Mouse (Mus musculus) hindbrain, embryonic 16.5 days (tissue): ENCODE measurements at regions not wholly inside any gene's neighbourhood (a gene's known extent, or its start where the extent isn't known, plus 50 kb on each side); places are given as distances from the start of the nearest gene placed in this dataset.
A peak's percentile ranks its signal among the peaks of the same experiment; 100 is the strongest.

Experiments
- ATAC-seq: fragments of 200-750 bp; cut with Nextera tagmentation; 2 replicates; pipeline ENCODE4 v1.8.0; 2017; ENCODE audit warnings: moderate TSS enrichment, moderate library complexity
- H3K27ac ChIP-seq: fragments of 300-500 bp; sonication (generic); 2 replicates; pipeline ENCODE4 v1.5.1; 2014; ENCODE audit warnings: low read depth, mild to moderate bottlenecking, control low read depth, low read length, moderate library complexity
- H3K27me3 ChIP-seq: fragments of 300-500 bp; sonication (generic); replicated peaks from 2 replicates; pipeline ENCODE4 v1.6.1; 2014; ENCODE audit warnings: low read length; ENCODE audit not compliant: control insufficient read depth, insufficient read depth
- H3K36me3 ChIP-seq: fragments of 300-500 bp; sonication (generic); 2 replicates; pipeline ENCODE4 v1.6.1; 2014; ENCODE audit warnings: mild to moderate bottlenecking, low read length, moderate library complexity, mixed read lengths; ENCODE audit not compliant: control insufficient read depth, insufficient read depth
- H3K4me1 ChIP-seq: fragments of 300-500 bp; sonication (generic); 2 replicates; pipeline ENCODE4 v1.6.1; 2014; ENCODE audit warnings: low read depth, low read length; ENCODE audit not compliant: control insufficient read depth, insufficient read depth
- H3K4me2 ChIP-seq: fragments of 300-500 bp; sonication (generic); 2 replicates; pipeline ENCODE4 v1.6.1; 2014; ENCODE audit warnings: mild to moderate bottlenecking, low read length, control low read depth, moderate library complexity
- H3K4me3 ChIP-seq: fragments of 300-500 bp; sonication (generic); 2 replicates; pipeline ENCODE4 v1.5.1; 2014; ENCODE audit warnings: mild to moderate bottlenecking, low read length, control low read depth, moderate library complexity
- H3K9ac ChIP-seq: fragments of 300-500 bp; sonication (generic); 2 replicates; pipeline ENCODE4 v1.6.1; 2014; ENCODE audit warnings: low read depth, mild to moderate bottlenecking, control low read depth, low read length, moderate library complexity
- H3K9me3 ChIP-seq: fragments of 300-500 bp; sonication (generic); 2 replicates; pipeline ENCODE4 v1.6.1; 2014; ENCODE audit warnings: mild to moderate bottlenecking, low read length, moderate library complexity; ENCODE audit not compliant: control insufficient read depth
- WGBS: fragments of 180-500 bp; shearing (Covaris S2); extraction: QIAGEN DNeasy Blood & Tissue Kit; methylation state at CpG from one replicate; pipeline ENCODE4 v1.1.7; 2014; 5-methylcytosine and 5-hydroxymethylcytosine counted together

DNA sequence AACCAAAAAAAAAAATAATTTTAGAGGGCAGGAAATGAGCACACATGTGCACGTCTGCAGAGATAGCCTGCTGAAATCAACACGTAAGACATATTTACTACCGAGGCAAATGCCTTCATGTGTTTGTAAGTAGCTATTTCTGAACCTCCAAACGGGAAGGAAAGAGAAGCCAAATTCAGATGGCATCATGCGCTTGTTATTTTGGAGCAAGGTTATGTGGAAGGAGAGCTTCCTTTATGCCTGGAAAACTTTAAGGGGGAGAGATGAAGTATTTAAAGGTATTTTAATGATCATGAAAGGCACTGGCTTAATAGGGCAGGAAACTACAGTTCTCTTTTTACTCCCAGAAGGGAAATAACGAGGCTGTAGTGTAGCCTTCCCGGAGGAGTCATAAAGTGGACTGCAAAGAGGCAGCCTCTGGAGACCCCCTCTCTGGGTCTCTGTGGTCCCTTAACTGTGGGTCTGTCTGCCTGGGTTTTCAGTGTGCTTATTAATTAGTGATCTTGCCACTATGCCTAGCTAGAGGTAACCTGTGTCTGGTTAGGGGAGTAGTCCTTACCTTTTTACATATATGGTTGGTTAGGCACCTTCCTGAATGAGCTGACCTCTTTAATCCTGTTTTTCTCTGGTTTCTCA is 672.4 kb downstream of the Bcl11a start:
- no peaks in the 10 kb centered on the region for H3K36me3 ChIP-seq
- 71% methylated on average over 7 of the region's 7 CpGs for WGBS
- H3K9ac ChIP-seq: no peak overlapping the region
- no peak for ATAC-seq
- H3K4me3 ChIP-seq: no peak overlapping the region
- H3K27me3 ChIP-seq: no peaks in the 10 kb centered on the region
- no peak overlapping the region for H3K27ac ChIP-seq
- no peaks in the 10 kb centered on the region for H3K4me1 ChIP-seq
- H3K4me2 ChIP-seq: no peak overlapping the region
- no peaks in the 10 kb centered on the region for H3K9me3 ChIP-seq

DNA sequence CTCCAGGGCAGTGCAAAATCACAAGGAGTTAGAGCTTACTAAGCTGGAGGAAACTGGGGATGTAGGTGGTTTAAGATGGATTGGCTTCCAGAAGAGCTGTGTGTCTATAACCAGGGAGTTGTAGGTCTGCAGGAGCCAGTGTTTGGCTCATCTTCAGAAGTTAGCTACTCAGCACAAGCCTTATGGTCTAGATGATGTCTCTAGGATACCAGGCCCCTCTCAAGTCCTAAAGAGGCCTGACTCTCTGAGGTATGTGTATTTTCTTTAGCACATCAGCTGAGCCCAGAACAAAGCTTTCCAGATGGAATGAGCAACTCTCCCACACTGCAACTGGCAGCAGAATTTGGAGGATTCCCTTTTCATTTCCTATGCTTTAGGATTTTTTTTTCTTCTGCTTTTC is 680.3 kb downstream of the Bcl11a start:
- no peaks in the 10 kb centered on the region for H3K4me1 ChIP-seq
- no peak for ATAC-seq
- no peaks in the 10 kb centered on the region for H3K9me3 ChIP-seq
- no peak overlapping the region for H3K27ac ChIP-seq
- H3K9ac ChIP-seq: no peak overlapping the region
- no peaks in the 10 kb centered on the region for H3K27me3 ChIP-seq
- no peak overlapping the region for H3K4me2 ChIP-seq
- H3K36me3 ChIP-seq: no peaks in the 10 kb centered on the region
- no peak overlapping the region for H3K4me3 ChIP-seq

- WGBS: 78% methylated on average over 7 of the region's 7 CpGs
- no peak for ATAC-seq
Observed at GRCm38 (mm10) chr11:24783470-24783869, 705.6 kb downstream of the Bcl11a start.

GRCm38 (mm10) chr11:24789120-24789519 is 711.3 kb downstream of the Bcl11a start:
- no peak overlapping the region for H3K27ac ChIP-seq
- no peak overlapping the region for H3K4me2 ChIP-seq
- no peaks in the 10 kb centered on the region for H3K9me3 ChIP-seq
- H3K27me3 ChIP-seq: no peaks in the 10 kb centered on the region
- WGBS: 80% methylated on average over 2 of the region's 2 CpGs
- H3K4me1 ChIP-seq: no peaks in the 10 kb centered on the region
- H3K36me3 ChIP-seq: no peaks in the 10 kb centered on the region
- H3K4me3 ChIP-seq: no peak overlapping the region
- no peak for ATAC-seq
- H3K9ac ChIP-seq: no peak overlapping the region

More at GRCm38 (mm10) chr11:24783470-24783869, 705.6 kb downstream of the Bcl11a start:
- no peak overlapping the region for H3K9ac ChIP-seq
- no peaks in the 10 kb centered on the region for H3K36me3 ChIP-seq
- H3K4me2 ChIP-seq: no peak overlapping the region
- H3K27me3 ChIP-seq: no peaks in the 10 kb centered on the region
- no peaks in the 10 kb centered on the region for H3K9me3 ChIP-seq
- H3K4me3 ChIP-seq: no peak overlapping the region
- H3K4me1 ChIP-seq: no peaks in the 10 kb centered on the region
- H3K27ac ChIP-seq: no peak overlapping the region

GRCm38 (mm10) chr11:24795510-24796211 is 717.8 kb downstream of the Bcl11a start:
- Histone ChIP-seq H3K27ac (no peak overlapping the region), H3K9ac (no peak overlapping the region), H3K27me3 (no peaks in the 10 kb centered on the region), H3K4me3 (no peak overlapping the region), H3K36me3 (no peaks in the 10 kb centered on the region), H3K4me2 (no peak overlapping the region), H3K9me3 (no peaks in the 10 kb centered on the region), H3K4me1 (no peaks in the 10 kb centered on the region)
- peak; percentile 91 for ATAC-seq
- 41% methylated on average over 4 of the region's 4 CpGs for WGBS

- ATAC-seq: 0 out of 2 replicates have a peak, but pooled peaks have one; percentile 27
- WGBS: 51% methylated on average over 8 of the region's 8 CpGs
Observed at GRCm38 (mm10) chr11:24804623-24805023, 726.8 kb downstream of the Bcl11a start.

DNA sequence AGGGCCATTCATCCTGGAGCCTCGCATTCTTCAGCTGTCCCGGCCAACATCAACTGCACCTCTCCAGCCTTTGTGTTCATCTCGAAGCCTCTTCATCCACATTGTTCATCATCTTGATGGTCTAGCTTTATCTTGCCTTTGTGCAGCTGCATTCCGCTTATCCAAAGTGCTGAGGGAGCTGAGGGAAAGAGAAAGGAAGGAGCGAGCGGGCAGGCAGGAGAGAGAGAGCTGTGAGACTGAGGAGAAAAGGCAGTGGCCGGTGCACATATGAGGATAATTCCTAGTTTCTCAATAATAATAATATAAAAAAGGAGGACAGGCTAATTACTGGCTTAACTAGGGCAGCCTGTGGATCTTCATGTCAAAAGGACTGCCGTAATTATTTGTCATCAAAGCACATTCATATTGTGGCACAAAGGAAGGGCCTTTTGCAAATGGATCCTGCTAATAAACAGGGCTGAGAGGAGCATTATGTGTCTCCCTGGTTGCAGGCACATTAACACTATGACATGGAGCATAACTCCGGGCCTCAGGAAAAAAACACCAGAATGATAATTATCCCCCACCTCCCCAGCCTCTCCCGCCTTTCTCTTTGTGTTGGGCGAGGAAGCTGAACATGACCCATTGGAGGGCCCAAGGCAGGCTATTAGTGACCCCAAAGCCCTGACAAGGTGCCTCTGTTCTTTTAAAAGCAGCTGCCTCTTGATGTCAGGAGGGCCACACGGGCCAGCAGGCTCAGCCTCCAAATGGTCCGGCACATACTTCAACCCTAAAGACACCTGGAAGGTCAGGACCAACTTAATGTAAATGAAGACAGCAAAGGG is 751.9 kb downstream of the Bcl11a start:
- H3K27ac ChIP-seq: no peak overlapping the region
- 28% methylated on average over 13 of the region's 13 CpGs for WGBS

More at GRCm38 (mm10) chr11:24804623-24805023, 726.8 kb downstream of the Bcl11a start:
- no peaks in the 10 kb centered on the region for H3K9me3 ChIP-seq
- H3K4me2 ChIP-seq: no peak overlapping the region
- H3K36me3 ChIP-seq: no peaks in the 10 kb centered on the region
- no peaks in the 10 kb centered on the region for H3K27me3 ChIP-seq
- H3K27ac ChIP-seq: no peak overlapping the region
- no peak overlapping the region for H3K4me3 ChIP-seq
- no peaks in the 10 kb centered on the region for H3K4me1 ChIP-seq
- H3K9ac ChIP-seq: no peak overlapping the region

DNA sequence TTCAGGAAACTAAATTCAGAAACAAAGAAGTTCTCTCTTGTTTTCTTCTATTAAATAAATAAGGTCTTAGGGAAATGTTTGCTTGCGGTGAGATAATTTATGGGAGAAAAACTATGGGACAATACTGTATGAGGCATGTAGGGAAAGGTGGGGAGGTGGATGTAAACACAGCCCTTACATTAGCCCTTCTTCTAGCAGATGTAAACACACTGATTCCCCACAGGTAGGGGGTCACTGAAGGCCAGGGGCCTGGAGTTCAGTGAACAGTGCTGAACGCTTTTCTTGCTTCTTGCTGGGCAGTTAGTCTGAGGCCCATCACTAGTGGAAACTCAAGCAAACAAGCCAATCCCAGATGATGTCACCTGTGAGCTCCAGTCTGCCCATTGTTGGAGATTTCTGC is 752.6 kb downstream of the Bcl11a start:
- Histone ChIP-seq H3K27ac (no peak overlapping the region), H3K4me3 (no peak overlapping the region), H3K27me3 (no peaks in the 10 kb centered on the region), H3K9ac (no peak overlapping the region), H3K36me3 (no peaks in the 10 kb centered on the region), H3K9me3 (no peaks in the 10 kb centered on the region), H3K4me1 (peaks cover 7% of the 10 kb centered on the region; the same call in 1 of the 2 replicates), H3K4me2 (no peak overlapping the region)
- ATAC-seq: no peak
- WGBS: 62% methylated on average over 2 of the region's 2 CpGs

More for the DNA sequence above, 751.9 kb downstream of the Bcl11a start:
- no peak overlapping the region for H3K4me3 ChIP-seq
- peak; percentile 45; the same call in 1 of the 2 replicates for ATAC-seq
- no peaks in the 10 kb centered on the region for H3K9me3 ChIP-seq
- no peaks in the 10 kb centered on the region for H3K36me3 ChIP-seq
- H3K9ac ChIP-seq: no peak overlapping the region
- H3K4me1 ChIP-seq: peaks cover 7% of the 10 kb centered on the region; the same call in 1 of the 2 replicates
- H3K4me2 ChIP-seq: peak overlapping the region; percentile 28; the same call in 1 of the 2 replicates
- H3K27me3 ChIP-seq: no peaks in the 10 kb centered on the region
